In genomic region chr1:90382941-90383470, GRCm38 (mm10) we compare ENCODE assay signal across 20 mouse cellular contexts.
A peak's percentile ranks its signal among the peaks of the same experiment; 100 is the strongest.
DNase-seq lines count a peak whose midpoint lies in the region; ATAC-seq and TF ChIP-seq lines count a peak whose summit lies in the region.
"Had no signal": no experiment of that assay in that cellular context is flagged by ENCODE, and none has a peak within 500 bp of the region (broad histone marks: within the 10 kb centered on the region; RNA-seq: fewer than 3 reads in every experiment).

No protein-coding gene starts in this region.

- no peaks in the 10 kb centered on the region for H3K36me3 ChIP-seq in forebrain, postnatal 0 days (ENCODE audit: insufficient read depth)
- H3K36me3 ChIP-seq in forebrain, embryonic 10.5 days (replicated peaks) = no peaks in the 10 kb centered on the region
- H3K36me3 ChIP-seq in kidney, embryonic 14.5 days (ENCODE audit: control insufficient read depth, insufficient read depth, low read length) = no peaks in the 10 kb centered on the region
- H3K36me3 ChIP-seq: heart, embryonic 12.5 days; hindbrain, embryonic 13.5 days; kidney, embryonic 15.5 days; limb, embryonic 13.5 days; liver, embryonic 13.5 days; lung, embryonic 15.5 days had no signal

- ATAC-seq in forebrain, postnatal 0 days = no peak
- ATAC-seq in kidney, embryonic 14.5 days (ENCODE audit: low FRiP score, low TSS enrichment) = no peak

- no peak overlapping the region for H3K27ac ChIP-seq in forebrain, postnatal 0 days (ENCODE audit: low read depth, low read length)
- H3K27ac ChIP-seq in forebrain, embryonic 10.5 days = no peak overlapping the region
- H3K27ac ChIP-seq in kidney, embryonic 14.5 days (ENCODE audit: low read depth, low read length) = no peak overlapping the region
- H3K27ac ChIP-seq: hindbrain, embryonic 13.5 days; kidney, embryonic 15.5 days; limb, embryonic 13.5 days; liver, embryonic 13.5 days; lung, embryonic 15.5 days; stomach, postnatal 0 days had no signal

- 63% methylated on average over 11 of the region's 11 CpGs for WGBS in forebrain, postnatal 0 days
- 84% methylated on average over 11 of the region's 11 CpGs for WGBS in forebrain, embryonic 10.5 days
- WGBS in kidney, embryonic 14.5 days = 60% methylated on average over 11 of the region's 11 CpGs

- no peaks in the 10 kb centered on the region for H3K27me3 ChIP-seq in forebrain, postnatal 0 days (ENCODE audit: insufficient read depth, low read length)
- no peaks in the 10 kb centered on the region for H3K27me3 ChIP-seq in forebrain, embryonic 10.5 days (ENCODE audit: poor library complexity, severe bottlenecking)
- H3K27me3 ChIP-seq in kidney, embryonic 14.5 days (ENCODE audit: control insufficient read depth, insufficient read depth, low read length) = no peaks in the 10 kb centered on the region
- H3K27me3 ChIP-seq: hindbrain, embryonic 13.5 days; limb, embryonic 13.5 days; liver, embryonic 13.5 days had no signal

- no peaks in the 10 kb centered on the region for H3K9me3 ChIP-seq in forebrain, postnatal 0 days (ENCODE audit: low read length)
- H3K9me3 ChIP-seq in forebrain, embryonic 10.5 days = no peaks in the 10 kb centered on the region
- no peaks in the 10 kb centered on the region for H3K9me3 ChIP-seq in kidney, embryonic 14.5 days (ENCODE audit: control insufficient read depth, low read length)
- H3K9me3 ChIP-seq: heart, embryonic 12.5 days; hindbrain, embryonic 13.5 days; kidney, embryonic 15.5 days; limb, embryonic 13.5 days; liver, embryonic 13.5 days; lung, embryonic 15.5 days had no signal

- no peak overlapping the region for H3K9ac ChIP-seq in forebrain, postnatal 0 days
- H3K9ac ChIP-seq in kidney, embryonic 14.5 days (ENCODE audit: low read depth, low read length) = no peak overlapping the region
- H3K9ac ChIP-seq: heart, embryonic 12.5 days; hindbrain, embryonic 13.5 days; kidney, embryonic 15.5 days; limb, embryonic 13.5 days; liver, embryonic 13.5 days; lung, embryonic 15.5 days had no signal

- TF ChIP-seq CTCF in forebrain, postnatal 0 days (IDR thresholded peaks at IDR 0.05; ENCODE audit: low read depth) = no peak

- peaks cover 4% of the 10 kb centered on the region; the same call in 1 of the 2 replicates for H3K4me1 ChIP-seq in forebrain, postnatal 0 days (ENCODE audit: insufficient read depth)
- peaks cover 9% of the 10 kb centered on the region for H3K4me1 ChIP-seq in forebrain, embryonic 10.5 days
- peaks cover 10% of the 10 kb centered on the region; the same call in 1 of the 2 replicates for H3K4me1 ChIP-seq in kidney, embryonic 14.5 days (ENCODE audit: control insufficient read depth, insufficient read depth, low read length)
- H3K4me1 ChIP-seq: heart, embryonic 12.5 days; hindbrain, embryonic 13.5 days; liver, embryonic 13.5 days; lung, embryonic 15.5 days had no signal

- no peak overlapping the region for H3K4me2 ChIP-seq in forebrain, postnatal 0 days (ENCODE audit: low read depth)
- no peak overlapping the region for H3K4me2 ChIP-seq in kidney, embryonic 14.5 days (replicated peaks; ENCODE audit: low read depth, low read length)
- H3K4me2 ChIP-seq: heart, embryonic 12.5 days; hindbrain, embryonic 13.5 days; kidney, embryonic 15.5 days; limb, embryonic 13.5 days; liver, embryonic 13.5 days; lung, embryonic 15.5 days had no signal

- H3K4me3 ChIP-seq in forebrain, postnatal 0 days (ENCODE audit: low read depth, low read length) = no peak overlapping the region
- no peak overlapping the region for H3K4me3 ChIP-seq in forebrain, embryonic 10.5 days
- H3K4me3 ChIP-seq in kidney, embryonic 14.5 days (ENCODE audit: low read length) = no peak overlapping the region
- H3K4me3 ChIP-seq: heart, embryonic 12.5 days; hindbrain, embryonic 13.5 days; kidney, embryonic 15.5 days; limb, embryonic 13.5 days; liver, embryonic 13.5 days; lung, embryonic 15.5 days had no signal

- DNase-seq in forebrain, postnatal 0 days = peak; percentile 45
- DNase-seq in forebrain, embryonic 10.5 days (ENCODE audit: extremely low spot score, low spot score) = no peak
- DNase-seq in cerebellum, adult 11-12 months = peak; percentile 23
- peak; percentile 53 to 56 for DNase-seq in cerebellum, postnatal 10 days
- DNase-seq in layer of hippocampus, adult 9-10 months (ENCODE audit: low spot score) = peak; percentile 46
- DNase-seq in yolk sac, embryonic 10.5 days (ENCODE audit: low spot score) = no peak
- no peak for DNase-seq in thymus, adult 18-20 months
- DNase-seq: adrenal gland, postnatal 36 days; B cell, adult 2 months; heart, postnatal 14 days; liver, embryonic 13.5 days; lung, postnatal 4 days; thymus, postnatal 14 days had no signal

Comparison
In these comparisons a context has a peak if more than half of its experiments do, and no peak if none do; other contexts are left out.
1. DNase-seq: peak in forebrain, postnatal 0 days (single experiment), cerebellum, adult 11-12 months (single experiment), cerebellum, postnatal 10 days (2 of 2) and layer of hippocampus, adult 9-10 months (single experiment); none in forebrain, embryonic 10.5 days (single experiment), yolk sac, embryonic 10.5 days (single experiment) and thymus, adult 18-20 months (0 of 2).